Mouse (Mus musculus): ENCODE results near the gene Snap25. TPM values are rescaled to one million over a fixed set of nuclear protein-coding genes. Genes with fewer than 3 reads are reported as not detected.

Snap25 gene
- polyA plus RNA-seq (2016; fragmentation: Nextera tagmentation; extraction: Ambion mirVana), result 7.3 and 11.0 TPM in 2 replicates

DNA sequence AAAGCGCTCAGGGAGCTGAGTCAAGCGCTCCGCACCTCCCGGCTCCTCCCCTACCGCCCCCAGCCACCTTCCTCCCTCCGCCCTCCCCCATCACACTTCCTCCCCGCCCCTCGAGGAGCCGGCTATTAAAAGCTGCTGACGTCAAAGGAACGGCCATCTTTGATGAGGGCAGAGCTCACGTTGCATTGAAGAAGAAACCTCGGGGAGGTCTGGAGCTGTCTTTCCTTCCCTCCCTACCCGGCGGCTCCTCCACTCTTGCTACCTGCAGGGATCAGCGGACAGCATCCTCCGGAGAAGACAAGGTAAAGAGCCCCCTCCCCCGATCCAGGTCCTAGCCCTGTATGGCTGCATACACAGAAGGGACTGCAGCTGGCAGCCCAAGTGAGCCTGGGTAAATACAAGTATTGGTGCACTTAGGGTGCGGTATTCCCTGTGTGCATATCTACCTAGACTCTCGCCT lies at the start of gene Snap25:
Snap25 (plus strand) TSS at position 155 of the 460 bp plus-strand sequence.
- H3K4me2 ChIP-seq (replicated peaks), result peak within 1 kb of the TSS; percentile 63
- peaks cover 13% of the 10 kb centered on the region for H3K4me1 ChIP-seq
- peak within 1 kb of the TSS; percentile 36; the same call in 1 of the 2 replicates for H3K9ac ChIP-seq
- ATAC-seq (ENCODE audit: insufficient number of reproducible peaks, insufficient read depth, low FRiP score, low TSS enrichment), result peak; percentile 67
- no peaks in the 10 kb centered on the region for H3K36me3 ChIP-seq
- H3K27ac ChIP-seq, result no peak within 1 kb of the TSS
- peak within 1 kb of the TSS; percentile 41 for H3K4me3 ChIP-seq
- H3K9me3 ChIP-seq, result no peaks in the 10 kb centered on the region
- WGBS, result 0% methylated on average over 20 of the region's 20 CpGs
- peaks cover 3% of the 10 kb centered on the region; the same call in 1 of the 2 replicates for H3K27me3 ChIP-seq

- H3K9ac ChIP-seq, result no peak overlapping the region
Measured at GRCm38 (mm10) chr2:136666951-136667350, 46.3 kb upstream of the Snap25 start.

GRCm38 (mm10) chr2:136669183-136669582 lies 44.1 kb upstream of the Snap25 start:
- Histone ChIP-seq H3K4me3 (no peak overlapping the region), H3K36me3 (no peaks in the 10 kb centered on the region), H3K9ac (no peak overlapping the region), H3K27ac (no peak overlapping the region), H3K4me1 (no peaks in the 10 kb centered on the region), H3K4me2 (replicated peaks) (no peak overlapping the region), H3K27me3 (no peaks in the 10 kb centered on the region), H3K9me3 (no peaks in the 10 kb centered on the region)
- WGBS, result 90% methylated on average over 3 of the region's 3 CpGs
- ATAC-seq (ENCODE audit: insufficient number of reproducible peaks, insufficient read depth, low FRiP score, low TSS enrichment), result no peak

More at GRCm38 (mm10) chr2:136666951-136667350, 46.3 kb upstream of the Snap25 start:
- no peaks in the 10 kb centered on the region for H3K9me3 ChIP-seq
- H3K36me3 ChIP-seq, result no peaks in the 10 kb centered on the region
- no peak overlapping the region for H3K27ac ChIP-seq
- no peak overlapping the region for H3K4me3 ChIP-seq
- no peak for ATAC-seq (ENCODE audit: insufficient number of reproducible peaks, insufficient read depth, low FRiP score, low TSS enrichment)
- WGBS, result 92% methylated on average over 1 of the region's 1 CpGs
- H3K4me1 ChIP-seq, result no peaks in the 10 kb centered on the region
- H3K4me2 ChIP-seq (replicated peaks), result no peak overlapping the region
- no peaks in the 10 kb centered on the region for H3K27me3 ChIP-seq

DNA sequence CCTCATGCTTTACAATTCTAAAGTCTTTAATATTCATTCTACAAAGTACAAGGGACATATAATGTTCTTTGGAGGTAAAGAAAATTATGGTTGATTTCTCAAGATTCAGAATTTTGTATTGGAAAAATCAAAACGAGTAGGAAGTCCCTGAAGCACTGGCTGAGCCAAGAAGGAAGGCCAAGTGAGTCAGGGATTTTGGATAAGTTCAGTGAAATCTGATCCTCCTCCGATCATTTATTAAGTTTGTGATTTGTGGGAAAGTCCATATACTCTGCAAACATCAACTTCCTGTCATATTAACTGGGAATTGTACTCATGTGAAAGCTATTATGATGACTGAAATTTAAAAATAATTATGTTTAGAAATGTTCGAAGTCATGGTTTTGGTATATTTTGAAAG lies 43.6 kb upstream of the Snap25 start:
- ATAC-seq (ENCODE audit: insufficient number of reproducible peaks, insufficient read depth, low FRiP score, low TSS enrichment), result no peak
- no peaks in the 10 kb centered on the region for H3K9me3 ChIP-seq
- H3K4me3 ChIP-seq, result no peak overlapping the region
- H3K4me2 ChIP-seq (replicated peaks), result no peak overlapping the region
- H3K27me3 ChIP-seq, result no peaks in the 10 kb centered on the region
- no peaks in the 10 kb centered on the region for H3K36me3 ChIP-seq
- no peaks in the 10 kb centered on the region for H3K4me1 ChIP-seq
- H3K27ac ChIP-seq, result no peak overlapping the region
- no peak overlapping the region for H3K9ac ChIP-seq
- 58% methylated on average over 3 of the region's 3 CpGs for WGBS

GRCm38 (mm10) chr2:136670539-136671271 lies 42.5 kb upstream of the Snap25 start:
- H3K4me2 ChIP-seq (replicated peaks), result no peak overlapping the region
- H3K27me3 ChIP-seq, result no peaks in the 10 kb centered on the region
- H3K36me3 ChIP-seq, result no peaks in the 10 kb centered on the region
- no peak for ATAC-seq (ENCODE audit: insufficient number of reproducible peaks, insufficient read depth, low FRiP score, low TSS enrichment)
- H3K27ac ChIP-seq, result no peak overlapping the region
- no peak overlapping the region for H3K4me3 ChIP-seq
- WGBS, result 31% methylated on average over 9 of the region's 9 CpGs
- H3K9ac ChIP-seq, result no peak overlapping the region
- no peaks in the 10 kb centered on the region for H3K4me1 ChIP-seq
- no peaks in the 10 kb centered on the region for H3K9me3 ChIP-seq

DNA sequence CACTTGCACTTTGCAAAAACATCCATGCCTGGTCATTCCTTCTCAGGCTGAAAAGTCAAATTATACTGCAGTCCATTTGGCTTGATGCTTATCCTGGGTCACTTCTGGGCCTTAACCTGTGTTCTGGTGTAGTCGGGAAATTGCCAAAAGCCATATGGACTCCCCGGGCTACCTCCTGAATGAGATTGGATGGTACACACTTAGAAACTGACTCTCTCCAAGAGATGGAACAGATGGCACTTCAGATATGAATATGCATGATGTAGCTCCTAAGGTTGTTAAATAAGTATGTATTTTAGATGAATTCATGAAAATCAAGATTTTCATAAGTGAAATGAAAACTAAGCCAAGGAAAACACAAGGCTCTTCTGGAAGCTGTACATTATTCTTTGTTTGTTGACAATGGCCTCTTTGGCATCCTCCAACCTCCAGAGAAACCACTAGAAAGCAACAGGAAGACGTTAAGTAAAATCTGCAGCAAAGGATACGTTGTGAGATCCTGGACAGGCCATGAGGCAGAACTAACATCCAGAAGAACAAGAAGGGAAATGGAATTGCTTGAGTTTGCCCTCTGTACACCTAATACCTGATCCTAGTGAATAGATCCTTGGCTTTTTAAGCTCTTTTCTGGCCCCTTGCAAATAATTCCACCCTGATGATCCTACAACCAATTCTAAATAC lies 39.0 kb upstream of the Snap25 start:
- no peaks in the 10 kb centered on the region for H3K36me3 ChIP-seq
- no peaks in the 10 kb centered on the region for H3K9me3 ChIP-seq
- H3K9ac ChIP-seq, result no peak overlapping the region
- no peak overlapping the region for H3K4me3 ChIP-seq
- 74% methylated on average over 4 of the region's 4 CpGs for WGBS
- no peaks in the 10 kb centered on the region for H3K27me3 ChIP-seq
- peaks cover 11% of the 10 kb centered on the region for H3K4me1 ChIP-seq
- no peak overlapping the region for H3K4me2 ChIP-seq (replicated peaks)
- ATAC-seq (ENCODE audit: insufficient number of reproducible peaks, insufficient read depth, low FRiP score, low TSS enrichment), result no peak
- no peak overlapping the region for H3K27ac ChIP-seq

DNA sequence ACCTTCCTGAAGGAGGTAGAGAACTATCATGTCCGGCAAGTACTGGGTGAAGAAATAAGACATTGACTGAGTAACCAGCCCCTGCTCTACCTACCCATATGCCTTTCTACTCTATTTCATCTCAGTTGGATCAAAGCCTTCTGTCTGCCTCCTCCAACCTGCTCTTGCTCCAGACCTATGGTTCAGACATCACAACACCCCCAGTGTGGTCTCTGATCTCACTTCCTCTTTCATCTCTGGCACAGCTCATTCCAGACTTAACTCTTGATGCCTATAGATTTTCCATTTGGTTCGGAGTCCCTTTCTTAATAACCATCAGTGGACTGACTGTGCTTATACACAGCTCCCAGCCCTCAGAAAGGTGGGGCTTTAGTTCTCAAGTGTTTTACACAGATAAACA lies 37.1 kb upstream of the Snap25 start:
- no peak overlapping the region for H3K27ac ChIP-seq
- no peak overlapping the region for H3K4me3 ChIP-seq
- 75% methylated on average over 2 of the region's 2 CpGs for WGBS
- H3K4me1 ChIP-seq, result peaks cover 20% of the 10 kb centered on the region
- H3K9me3 ChIP-seq, result no peaks in the 10 kb centered on the region
- H3K9ac ChIP-seq, result no peak overlapping the region
- no peak for ATAC-seq (ENCODE audit: insufficient number of reproducible peaks, insufficient read depth, low FRiP score, low TSS enrichment)
- no peaks in the 10 kb centered on the region for H3K27me3 ChIP-seq
- H3K4me2 ChIP-seq (replicated peaks), result no peak overlapping the region
- H3K36me3 ChIP-seq, result no peaks in the 10 kb centered on the region

- Histone ChIP-seq H3K4me1 (peaks cover 20% of the 10 kb centered on the region), H3K9me3 (no peaks in the 10 kb centered on the region), H3K4me2 (replicated peaks) (no peak overlapping the region), H3K27me3 (no peaks in the 10 kb centered on the region), H3K27ac (no peak overlapping the region), H3K36me3 (no peaks in the 10 kb centered on the region), H3K4me3 (no peak overlapping the region), H3K9ac (no peak overlapping the region)
- ATAC-seq (ENCODE audit: insufficient number of reproducible peaks, insufficient read depth, low FRiP score, low TSS enrichment), result no peak
- 76% methylated on average over 8 of the region's 8 CpGs for WGBS
Measured at GRCm38 (mm10) chr2:136676918-136677445, 36.3 kb upstream of the Snap25 start.

GRCm38 (mm10) chr2:136678321-136679161 lies 34.7 kb upstream of the Snap25 start:
- Histone ChIP-seq H3K4me2 (replicated peaks) (peak overlapping the region; percentile 84), H3K36me3 (no peaks in the 10 kb centered on the region), H3K9ac (peak overlapping the region; percentile 55), H3K27me3 (no peaks in the 10 kb centered on the region), H3K27ac (peak overlapping the region; percentile 91), H3K4me3 (peak overlapping the region; percentile 44), H3K9me3 (no peaks in the 10 kb centered on the region), H3K4me1 (peaks cover 24% of the 10 kb centered on the region)
- peak; percentile 58; the same call in 1 of the 2 replicates for ATAC-seq (ENCODE audit: insufficient number of reproducible peaks, insufficient read depth, low FRiP score, low TSS enrichment)
- WGBS, result 3% methylated on average over 44 of the region's 44 CpGs

DNA sequence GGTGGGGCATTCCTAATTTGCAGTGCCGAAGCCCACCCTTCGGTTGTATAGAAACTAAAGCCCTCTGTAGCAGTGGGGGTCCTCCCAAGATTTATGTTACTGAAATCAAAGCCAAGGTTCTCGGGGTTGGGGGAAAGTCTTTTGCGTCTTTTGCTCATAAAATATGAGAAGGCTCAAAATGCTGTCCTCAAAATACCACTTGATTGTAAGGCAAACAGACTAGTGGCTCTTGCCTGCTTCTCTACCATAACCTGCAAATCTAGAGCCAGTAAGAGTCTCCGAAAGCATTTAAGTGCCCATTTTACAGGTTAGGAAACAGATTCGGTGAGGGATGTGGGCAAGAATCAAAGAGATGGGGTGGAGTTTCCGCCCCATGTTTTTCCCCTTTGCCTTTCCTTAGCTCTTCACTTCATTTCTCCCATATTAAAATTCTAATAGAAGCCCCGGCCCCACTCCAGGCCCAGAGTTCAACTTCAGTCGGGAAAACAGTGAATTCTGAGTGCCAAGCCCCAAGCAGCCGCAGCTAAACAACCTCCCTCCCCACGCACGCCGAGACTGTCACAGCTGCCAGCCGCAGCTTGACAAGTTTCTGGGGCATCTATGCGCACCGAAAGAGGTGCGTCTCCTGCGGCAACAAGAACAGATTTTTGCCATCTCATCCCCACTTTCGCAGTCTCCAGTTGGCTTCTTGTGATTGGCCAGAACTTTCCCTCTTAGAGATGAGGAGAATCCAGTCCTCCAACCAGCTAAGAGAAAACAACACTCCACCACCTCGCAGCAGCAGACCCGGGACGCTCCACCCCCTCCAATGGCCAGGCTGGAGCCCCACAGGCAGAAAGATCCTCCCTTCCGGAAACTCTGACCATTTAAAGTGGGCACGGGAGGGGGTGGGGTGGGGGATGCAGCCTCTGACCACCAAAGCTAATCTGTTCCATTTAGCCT lies 33.7 kb upstream of the Snap25 start:
- Histone ChIP-seq H3K9ac (peak overlapping the region; percentile 55), H3K36me3 (no peaks in the 10 kb centered on the region), H3K27ac (peak overlapping the region; percentile 91), H3K4me2 (replicated peaks) (peak overlapping the region; percentile 84), H3K4me1 (peaks cover 24% of the 10 kb centered on the region), H3K27me3 (no peaks in the 10 kb centered on the region), H3K4me3 (peak overlapping the region; percentile 44), H3K9me3 (no peaks in the 10 kb centered on the region)
- ATAC-seq (ENCODE audit: insufficient number of reproducible peaks, insufficient read depth, low FRiP score, low TSS enrichment), result peak; percentile 93
- 2% methylated on average over 24 of the region's 24 CpGs for WGBS

Data from embryonic facial prominence, embryonic 12.5 days (tissue).